ENCODE assay signal across 8 mouse cellular contexts in the genomic region with DNA sequence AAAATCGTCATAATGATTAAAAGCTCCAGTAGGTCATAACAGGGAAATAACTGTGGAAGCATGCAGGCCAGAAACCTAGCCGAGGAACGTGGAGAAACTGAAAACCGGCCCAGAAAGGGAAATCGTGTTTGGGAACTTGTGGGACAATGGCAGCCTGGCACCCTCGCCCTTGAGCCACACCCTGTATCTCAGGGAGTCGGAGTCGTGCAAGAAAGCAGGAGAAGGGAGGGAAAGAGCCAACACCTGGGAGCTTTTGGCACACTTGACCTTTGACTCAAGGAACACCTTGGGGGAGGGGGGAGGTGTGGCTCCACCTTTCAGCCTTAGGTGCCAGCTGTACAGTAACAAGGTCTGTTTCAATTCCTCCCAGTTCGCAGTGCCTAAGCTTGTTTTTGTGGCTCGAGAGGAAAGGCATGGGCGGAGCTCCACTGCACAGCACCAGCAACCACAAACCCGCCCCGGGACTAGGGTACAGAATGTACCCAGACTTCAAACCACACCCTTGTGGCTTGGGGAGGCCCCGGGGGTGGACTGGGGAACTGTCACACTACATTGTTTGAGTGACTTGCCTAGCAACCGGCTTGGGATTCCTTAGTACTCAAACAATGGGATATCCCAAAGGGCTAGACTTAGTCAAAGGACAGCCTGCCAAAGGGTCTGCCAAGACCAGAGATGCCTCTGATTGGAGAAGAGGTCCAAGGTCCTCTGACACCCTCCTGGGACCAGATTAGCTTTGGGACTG. TPM values are rescaled to one million over a fixed set of nuclear protein-coding genes. Genes with fewer than 3 reads are reported as not detected.
DNase-seq lines count a peak whose midpoint lies in the region; ATAC-seq and TF ChIP-seq lines count a peak whose summit lies in the region.

No protein-coding gene starts in this region.

- no peaks in the 10 kb centered on the region for H3K79me2 ChIP-seq in heart, adult 2 months (replicated peaks; ENCODE audit: control insufficient read depth, insufficient read depth, low read length)

- H3K9me3 ChIP-seq in midbrain, embryonic 10.5 days (replicated peaks) = no peaks in the 10 kb centered on the region
- H3K9me3 ChIP-seq in midbrain, embryonic 15.5 days = no peaks in the 10 kb centered on the region
- H3K9me3 ChIP-seq in kidney, postnatal 0 days (replicated peaks; ENCODE audit: low read length) = no peaks in the 10 kb centered on the region

- peak overlapping the region; percentile 46 for H3K27ac ChIP-seq in midbrain, embryonic 10.5 days (replicated peaks)
- H3K27ac ChIP-seq in midbrain, embryonic 15.5 days = no peak overlapping the region
- H3K27ac ChIP-seq in heart, adult 2 months = peak overlapping the region; percentile 61
- no peak overlapping the region for H3K27ac ChIP-seq in kidney, postnatal 0 days

- no peak overlapping the region for H3K9ac ChIP-seq in midbrain, embryonic 15.5 days
- H3K9ac ChIP-seq in heart, adult 2 months (ENCODE audit: low read depth, low read length) = 0 out of 2 replicates have a peak overlapping the region, but pooled peaks have one; percentile 35
- no peak overlapping the region for H3K9ac ChIP-seq in kidney, postnatal 0 days (ENCODE audit: low read depth, low read length)

- intact Hi-C loops in heart, adult 2 months (cut with DNase I) = no loop called here

- no peak for TF ChIP-seq CTCF in heart, adult 2 months (IDR thresholded peaks at IDR 0.05)
- TF ChIP-seq CTCF in kidney, postnatal 0 days (IDR thresholded peaks at IDR 0.05; ENCODE audit: low read depth) = no peak

- H3K27me3 ChIP-seq in midbrain, embryonic 10.5 days (ENCODE audit: low read depth, poor library complexity, severe bottlenecking) = peaks cover 95% of the 10 kb centered on the region
- peaks cover 13% of the 10 kb centered on the region for H3K27me3 ChIP-seq in midbrain, embryonic 15.5 days (replicated peaks)
- H3K27me3 ChIP-seq in heart, adult 2 months (ENCODE audit: control insufficient read depth, insufficient read depth, low read length) = no peaks in the 10 kb centered on the region
- H3K27me3 ChIP-seq in kidney, postnatal 0 days (ENCODE audit: insufficient read depth, low read length) = no peaks in the 10 kb centered on the region

- peak; percentile 96 for TF ChIP-seq EP300 in heart, adult 2 months (IDR thresholded peaks at IDR 0.05; ENCODE audit: insufficient read depth, low read depth, low read length)

- ATAC-seq in midbrain, embryonic 15.5 days (replicated peaks) = no peak
- ATAC-seq in kidney, postnatal 0 days (replicated peaks; ENCODE audit: low FRiP score, low read depth) = peak; percentile 53; the same call in 1 of the 2 replicates
- peak; percentile 72 for ATAC-seq in megakaryocyte progenitor cell, adult 5-6 weeks (replicated peaks; ENCODE audit: poor library complexity)

- peak; percentile 35 for DNase-seq in midbrain, embryonic 10.5 days (ENCODE audit: low spot score)
- peak; percentile 64 for DNase-seq in adrenal gland, adult 2 months
- peak; percentile 78 to 90 for DNase-seq in heart, adult 2 months
- DNase-seq in kidney, postnatal 0 days (ENCODE audit: low spot score) = peak; percentile 19
- DNase-seq in testis, postnatal 14 days (ENCODE audit: low spot score) = peak; percentile 38
- no peak for DNase-seq in cerebellum, adult 11 months

- 54% methylated on average over 15 of the region's 15 CpGs for WGBS in midbrain, embryonic 10.5 days
- 54% methylated on average over 15 of the region's 15 CpGs for WGBS in midbrain, embryonic 15.5 days
- WGBS in heart, adult 2 months = 50% methylated on average over 15 of the region's 15 CpGs
- 63% methylated on average over 15 of the region's 15 CpGs for WGBS in kidney, postnatal 0 days

- H3K4me3 ChIP-seq in midbrain, embryonic 10.5 days = no peak overlapping the region
- H3K4me3 ChIP-seq in midbrain, embryonic 15.5 days = no peak overlapping the region
- no peak overlapping the region for H3K4me3 ChIP-seq in heart, adult 2 months
- H3K4me3 ChIP-seq in kidney, postnatal 0 days (replicated peaks; ENCODE audit: low read depth, low read length) = no peak overlapping the region

- TF ChIP-seq POLR2A in heart, adult 2 months (IDR thresholded peaks at IDR 0.05; ENCODE audit: insufficient read depth, low read depth, low read length) = peak; percentile 52

- no peak overlapping the region for H3K4me2 ChIP-seq in midbrain, embryonic 15.5 days
- H3K4me2 ChIP-seq in kidney, postnatal 0 days (ENCODE audit: low read length) = no peak overlapping the region

- H3K36me3 ChIP-seq in midbrain, embryonic 10.5 days = no peaks in the 10 kb centered on the region
- no peaks in the 10 kb centered on the region for H3K36me3 ChIP-seq in midbrain, embryonic 15.5 days (replicated peaks)
- H3K36me3 ChIP-seq in heart, adult 2 months (ENCODE audit: control insufficient read depth, insufficient read depth, low read length) = no peaks in the 10 kb centered on the region
- no peaks in the 10 kb centered on the region for H3K36me3 ChIP-seq in kidney, postnatal 0 days (ENCODE audit: insufficient read depth, low read length)

- peaks cover 25% of the 10 kb centered on the region for H3K4me1 ChIP-seq in midbrain, embryonic 10.5 days
- H3K4me1 ChIP-seq in midbrain, embryonic 15.5 days = no peaks in the 10 kb centered on the region
- H3K4me1 ChIP-seq in heart, adult 2 months (ENCODE audit: control insufficient read depth, insufficient read depth, low read length) = peaks cover 14% of the 10 kb centered on the region
- H3K4me1 ChIP-seq in kidney, postnatal 0 days (replicated peaks; ENCODE audit: insufficient read depth, low read length) = no peaks in the 10 kb centered on the region

RNA-seq across cellular contexts. Expression of a gene that starts 49.3 kb away (rescaled TPM):
- polyA plus RNA-seq in midbrain, embryonic 10.5 days (2016; fragmentation: Nextera tagmentation; extraction: Ambion mirVana) = 84.9 and 90.4 TPM in 2 replicates
- polyA plus RNA-seq in midbrain, embryonic 15.5 days (2015; fragmentation: Nextera tagmentation; extraction: Ambion mirVana) = 78.5 and 78.9 TPM in 2 replicates
- total RNA-seq in adrenal gland, adult 2 months (2021) = 10 to 100 TPM; 17.4 to 37.7 TPM
- 2.1 and 2.9 TPM in 2 replicates for polyA plus RNA-seq in adrenal gland, adult 2 months (2012; rRNA removed)
- 10 to 100 TPM; 24.5 to 28.0 TPM for total RNA-seq in heart, adult 2 months (2021)
- 14.9 and 23.4 TPM in 2 replicates for polyA plus RNA-seq in heart, adult 2 months (2012; rRNA removed)
- 32.6 and 36.1 TPM in 2 replicates for polyA plus RNA-seq in kidney, postnatal 0 days (2015; fragmentation: Nextera tagmentation; extraction: Ambion mirVana)
- 95.7 and 101 TPM in 2 replicates for total RNA-seq in megakaryocyte progenitor cell, adult 5-6 weeks (2015)
- 76.2 and 93.0 TPM in 2 replicates for total RNA-seq in megakaryocyte progenitor cell, adult 5-6 weeks (2017)

Comparison
In these comparisons a context has a peak if more than half of its experiments do, and no peak if none do; other contexts are left out.
1. H3K27ac ChIP-seq: peak in midbrain, embryonic 10.5 days (single experiment) and heart, adult 2 months (single experiment); none in midbrain, embryonic 15.5 days (single experiment) and kidney, postnatal 0 days (single experiment).